Mouse (Mus musculus): ENCODE data around the gene Rpl36al.

- TF ChIP-seq CTCF (IDR thresholded peaks at IDR 0.05; ENCODE audit: borderline replicate concordance, insufficient read depth, low read depth, low read length) (no peak), POLR2A (IDR thresholded peaks at IDR 0.05; ENCODE audit: borderline replicate concordance, insufficient read depth, low read length) (no peak)
Measured at GRCm38 (mm10) chr12:69190074-69190473, 6.2 kb upstream of the Rpl36al start.

All from cerebellum, adult 2 months (tissue).